Mouse (Mus musculus) MEL (cell line): ENCODE data around the gene Nfkbib. TPM values are rescaled to one million over a fixed set of nuclear protein-coding genes. Genes with fewer than 3 reads are reported as not detected.

Experiments used
- DNase-seq: peaks from one replicate; pipeline ENCODE4 v3.0.0; 2011; ENCODE audit warnings: low read depth, low spot score
- H3K27ac ChIP-seq: 2 replicates; pipeline ENCODE4 v1.5.1; 2012; ENCODE audit warnings: low read depth, mild to moderate bottlenecking, control low read depth, low read length, moderate library complexity; ENCODE audit not compliant: control insufficient read depth
- H3K27me3 ChIP-seq, 2 experiments: fragments of 150-350 bp in 1 of 2; sonication (generic) in 1 of 2; 2 replicates each; pipeline ENCODE4 v1.6.1; 2012; ENCODE audit warnings: low read length in 2 of 2, mild to moderate bottlenecking in 2 of 2, improper control_type of control experiment in 1 of 2, moderate library complexity in 1 of 2; ENCODE audit not compliant: insufficient read depth in 2 of 2, control insufficient read depth in 1 of 2
- H3K36me3 ChIP-seq, 2 experiments: 2 replicates each; pipeline ENCODE4 v1.6.1; 2012 to 2014; ENCODE audit warnings: low read length in 2 of 2, improper control_type of control experiment in 1 of 2, inconsistent platforms in 1 of 2, mild to moderate bottlenecking in 1 of 2; ENCODE audit not compliant: insufficient read depth in 2 of 2, control insufficient read depth in 1 of 2
- H3K4me1 ChIP-seq, 2 experiments: fragments of 150-350 bp in 1 of 2; sonication (generic) in 1 of 2; 2 replicates each; pipeline ENCODE4 v1.6.1; 2012; ENCODE audit warnings: low read length in 2 of 2, improper control_type of control experiment in 1 of 2, mild to moderate bottlenecking in 1 of 2; ENCODE audit not compliant: insufficient read depth in 2 of 2, control insufficient read depth in 1 of 2
- H3K4me3 ChIP-seq, 2 experiments: fragments of 150-350 bp in 1 of 2; sonication (generic) in 1 of 2; 2 replicates each; pipeline ENCODE4 v1.5.1; 2012; ENCODE audit warnings: low read depth in 2 of 2, low read length in 2 of 2, mild to moderate bottlenecking in 2 of 2, moderate library complexity in 2 of 2, control low read depth in 1 of 2, improper control_type of control experiment in 1 of 2; ENCODE audit not compliant: control insufficient read depth in 1 of 2, insufficient read depth in 1 of 2
- H3K79me2 ChIP-seq: 2 replicates; pipeline ENCODE4 v1.6.1; 2012; ENCODE audit warnings: mild to moderate bottlenecking, low read length, moderate library complexity; ENCODE audit not compliant: control insufficient read depth, poor library complexity, insufficient read depth
- H3K9ac ChIP-seq: 2 replicates; pipeline ENCODE4 v1.6.1; 2012; ENCODE audit warnings: low read depth, mild to moderate bottlenecking, control low read depth, low read length, moderate library complexity; ENCODE audit not compliant: control insufficient read depth, poor library complexity, severe bottlenecking
- H3K9me3 ChIP-seq: fragments of 150-350 bp; sonication (generic); replicated peaks from 2 replicates; pipeline ENCODE4 v1.6.1; 2012; ENCODE audit warnings: mild to moderate bottlenecking, low read length, improper control_type of control experiment, moderate library complexity; ENCODE audit not compliant: insufficient read depth
- BHLHE40 ChIP-seq: IDR thresholded peaks from 2 replicates; pipeline ENCODE4 v1.6.1; 2012; ENCODE audit warnings: low read depth, mild to moderate bottlenecking, inconsistent platforms, low read length, improper control_type of control experiment, borderline replicate concordance
- CHD2 ChIP-seq: IDR thresholded peaks from 2 replicates; pipeline ENCODE4 v1.6.1; 2011; ENCODE audit warnings: low read length, improper control_type of control experiment
- CTCF ChIP-seq, 3 experiments: IDR thresholded peaks in 2 of 3; conservative IDR thresholded peaks in 1 of 3; 2 replicates each; pipeline ENCODE4 v1.5.1; 2011 to 2012; ENCODE audit warnings: low read length in 3 of 3, low read depth in 2 of 3, mild to moderate bottlenecking in 2 of 3, improper control_type of control experiment in 1 of 3, inconsistent platforms in 1 of 3, mixed read lengths in 1 of 3, moderate library complexity in 1 of 3; ENCODE audit not compliant: control insufficient read depth in 1 of 3, insufficient read depth in 1 of 3, poor library complexity in 1 of 3, severe bottlenecking in 1 of 3
- EP300 ChIP-seq, 2 experiments: IDR thresholded peaks; 2 replicates each; pipeline ENCODE4 v1.6.1; 2011; ENCODE audit warnings: improper control_type of control experiment in 2 of 2, low read length in 2 of 2, low read depth in 1 of 2, mild to moderate bottlenecking in 1 of 2
- GABPA ChIP-seq: IDR thresholded peaks from 2 replicates; pipeline ENCODE4 v1.6.1; 2012; ENCODE audit warnings: low read depth, mild to moderate bottlenecking, inconsistent platforms, low read length, improper control_type of control experiment, moderate library complexity
- GATA1 ChIP-seq: IDR thresholded peaks from 2 replicates; pipeline ENCODE4 v1.6.1; 2011; ENCODE audit warnings: low read depth, low read length, improper control_type of control experiment
- HCFC1 ChIP-seq: IDR thresholded peaks from 2 replicates; pipeline ENCODE4 v1.6.1; 2012; ENCODE audit warnings: low read depth, mild to moderate bottlenecking, inconsistent platforms, low read length, improper control_type of control experiment, moderate library complexity
- KAT2A ChIP-seq: conservative IDR thresholded peaks from 2 replicates; pipeline ENCODE4 v1.6.1; 2012; ENCODE audit warnings: low read depth, low read length, improper control_type of control experiment, inconsistent platforms
- MAX ChIP-seq: IDR thresholded peaks from 2 replicates; pipeline ENCODE4 v1.6.1; 2011; ENCODE audit warnings: low read length, improper control_type of control experiment
- MAZ ChIP-seq: IDR thresholded peaks from 2 replicates; pipeline ENCODE4 v1.6.1; 2012; ENCODE audit warnings: low read depth, mild to moderate bottlenecking, inconsistent platforms, low read length, improper control_type of control experiment
- MEF2A ChIP-seq: IDR thresholded peaks from 2 replicates; pipeline ENCODE4 v1.6.1; 2014; ENCODE audit warnings: low read depth, mild to moderate bottlenecking, inconsistent platforms, low read length, improper control_type of control experiment; ENCODE audit not compliant: poor library complexity, insufficient replicate concordance, severe bottlenecking; ENCODE audit errors: extremely low read depth
- MXI1 ChIP-seq: IDR thresholded peaks from 2 replicates; pipeline ENCODE4 v1.6.1; 2011; ENCODE audit warnings: mild to moderate bottlenecking, low read depth, low read length, improper control_type of control experiment
- NELFE ChIP-seq: IDR thresholded peaks from 2 replicates; pipeline ENCODE4 v1.6.1; 2011; ENCODE audit warnings: low read depth, low read length, improper control_type of control experiment
- POLR2AphosphoS2 ChIP-seq: IDR thresholded peaks from 2 replicates; pipeline ENCODE4 v1.6.1; 2011; ENCODE audit warnings: low read length, improper control_type of control experiment
- RAD21 ChIP-seq: IDR thresholded peaks from 2 replicates; pipeline ENCODE4 v1.6.1; 2011; ENCODE audit warnings: mild to moderate bottlenecking, low read depth, low read length, improper control_type of control experiment
- RCOR1 ChIP-seq: IDR thresholded peaks from 2 replicates; pipeline ENCODE4 v1.6.1; 2012; ENCODE audit warnings: low read depth, mild to moderate bottlenecking, inconsistent platforms, low read length, improper control_type of control experiment
- SIN3A ChIP-seq: IDR thresholded peaks from 2 replicates; pipeline ENCODE4 v1.6.1; 2012; ENCODE audit warnings: low read length, improper control_type of control experiment, inconsistent platforms
- SMC3 ChIP-seq: IDR thresholded peaks from 2 replicates; pipeline ENCODE4 v1.6.1; 2011; ENCODE audit warnings: low read depth, low read length, improper control_type of control experiment
- TCF12 ChIP-seq: IDR thresholded peaks from 2 replicates; pipeline ENCODE4 v1.6.1; 2014; ENCODE audit warnings: low read depth, mild to moderate bottlenecking, inconsistent platforms, low read length, improper control_type of control experiment, moderate library complexity
- USF1 ChIP-seq: IDR thresholded peaks from 2 replicates; pipeline ENCODE4 v1.6.1; 2014; ENCODE audit warnings: low read depth, mild to moderate bottlenecking, inconsistent platforms, low read length, improper control_type of control experiment, moderate library complexity
- USF2 ChIP-seq, 2 experiments: IDR thresholded peaks; 2 replicates each; pipeline ENCODE4 v1.6.1; 2011 to 2012; ENCODE audit warnings: improper control_type of control experiment in 2 of 2, low read length in 2 of 2, borderline replicate concordance in 1 of 2, inconsistent platforms in 1 of 2, low read depth in 1 of 2, mild to moderate bottlenecking in 1 of 2; ENCODE audit not compliant: insufficient read depth in 1 of 2
- ZKSCAN1 ChIP-seq: IDR thresholded peaks from 2 replicates; pipeline ENCODE4 v1.6.1; 2012; ENCODE audit warnings: low read depth, mild to moderate bottlenecking, inconsistent platforms, low read length, improper control_type of control experiment, moderate library complexity
- ZMIZ1 ChIP-seq: IDR thresholded peaks from 2 replicates; pipeline ENCODE4 v1.6.1; 2012; ENCODE audit warnings: low read depth, mild to moderate bottlenecking, inconsistent platforms, low read length, improper control_type of control experiment, moderate library complexity
- ZNF384 ChIP-seq: IDR thresholded peaks from 2 replicates; pipeline ENCODE4 v1.6.1; 2012; ENCODE audit warnings: low read depth, mild to moderate bottlenecking, inconsistent platforms, low read length, improper control_type of control experiment
- polyA plus RNA-seq, 2 experiments: library from polyadenylated mRNA; stranded (reverse) in 1 of 2; unstranded in 1 of 2; fragments of >175 nt in 1 of 2; fragments of >200 nt in 1 of 2; gene quantifications; 2 replicates each; pipeline versions ENCODE4 v1.2.1 to v1.2.4; 2012; ENCODE audit warnings: low replicate concordance in 2 of 2, low read depth in 1 of 2; ENCODE audit not compliant: insufficient read length in 2 of 2, insufficient read depth in 1 of 2, missing spikeins in 1 of 2
- total RNA-seq: library from RNA; depleted of rRNA; stranded (reverse); fragments of 300-350 nt; gene quantifications from 2 replicates; pipeline ENCODE4 v1.2.3, GENCODE M21; 2012

Gene Nfkbib
- total and polyA plus RNA-seq, 3 experiments: 32.9 to 52.7 TPM; not detected in 1

- peaks cover 5 to 10% of the 10 kb centered on the region in 2 experiments for H3K4me1 ChIP-seq
- no peaks in the 10 kb centered on the region for H3K9me3 ChIP-seq
- no peak overlapping the region for H3K4me3 ChIP-seq
- no peak overlapping the region for H3K9ac ChIP-seq
- peaks cover 4% of the 10 kb centered on the region for H3K79me2 ChIP-seq
- peaks cover 1 to 6% of the 10 kb centered on the region in 2 experiments; a peak in 3 of 4 replicates for H3K36me3 ChIP-seq
- no peak overlapping the region for H3K27ac ChIP-seq
- no peak for DNase-seq
- no peaks in the 10 kb centered on the region for H3K27me3 ChIP-seq
- no peak for TF ChIP-seq TCF12
- TF ChIP-seq MAX: no peak
- TF ChIP-seq POLR2AphosphoS2: no peak
- no peak for TF ChIP-seq KAT2A
- TF ChIP-seq BHLHE40: no peak
- TF ChIP-seq EP300 (IDR thresholded peaks at IDR 0.05; ENCODE audit: low read depth in 1 of 2, low read length in 2 of 2): no peak
- no peak for TF ChIP-seq SIN3A
- no peak for TF ChIP-seq GABPA
- TF ChIP-seq USF1: no peak
- TF ChIP-seq MXI1: no peak
- TF ChIP-seq MAZ: no peak
- TF ChIP-seq GATA1: no peak
Measured at GRCm38 (mm10) chr7:28775129-28775528, 7.8 kb upstream of the Nfkbib start.

- Histone ChIP-seq H3K27me3 (no peaks in the 10 kb centered on the region), H3K9me3 (no peaks in the 10 kb centered on the region), H3K36me3 (peaks cover 1 to 11% of the 10 kb centered on the region in 2 experiments; a peak in 3 of 4 replicates), H3K79me2 (peaks cover 4% of the 10 kb centered on the region), H3K4me1 (peaks cover 11 to 15% of the 10 kb centered on the region in 2 experiments), H3K4me3 (no peak overlapping the region), H3K27ac (no peak overlapping the region), H3K9ac (no peak overlapping the region)
- no peak for DNase-seq
- TF ChIP-seq GABPA: no peak
- no peak for TF ChIP-seq USF2 (IDR thresholded peaks at IDR 0.05; ENCODE audit: borderline replicate concordance in 1 of 2, insufficient read depth in 1 of 2, low read depth in 1 of 2, low read length in 2 of 2)
- no peak for TF ChIP-seq MAZ
- no peak for TF ChIP-seq CHD2
- TF ChIP-seq ZMIZ1: no peak
- no peak for TF ChIP-seq KAT2A
- TF ChIP-seq RCOR1: no peak
- no peak for TF ChIP-seq CTCF (IDR thresholded peaks at IDR 0.05 in 2 of 3, conservative IDR thresholded peaks at IDR 0.05 in 1 of 3; ENCODE audit: control insufficient read depth in 1 of 3, insufficient read depth in 1 of 3, low read depth in 2 of 3, low read length in 3 of 3, poor library complexity in 1 of 3, severe bottlenecking in 1 of 3)
- TF ChIP-seq HCFC1: no peak
- TF ChIP-seq SMC3: no peak
- TF ChIP-seq ZNF384: no peak
- TF ChIP-seq NELFE: no peak
- no peak for TF ChIP-seq MEF2A
- TF ChIP-seq MXI1: no peak
- TF ChIP-seq RAD21: no peak
- no peak for TF ChIP-seq ZKSCAN1
- no peak for TF ChIP-seq EP300 (IDR thresholded peaks at IDR 0.05; ENCODE audit: low read depth in 1 of 2, low read length in 2 of 2)
- TF ChIP-seq GATA1: no peak
Measured at GRCm38 (mm10) chr7:28774164-28774563, 6.9 kb upstream of the Nfkbib start.
